Mouse (Mus musculus) lung, embryonic 16.5 days (tissue): ENCODE results near the gene Dnaja3. TPM values are rescaled to one million over a fixed set of nuclear protein-coding genes. Genes with fewer than 3 reads are reported as not detected.

Source experiments
- ATAC-seq: fragments of 200-750 bp; cut with Nextera tagmentation; 2 replicates; pipeline ENCODE4 v1.8.0; 2017; ENCODE audit warnings: low read depth, mild to moderate bottlenecking, moderate library complexity
- H3K27ac ChIP-seq: fragments of 300-500 bp; sonication (generic); 2 replicates; pipeline ENCODE4 v1.5.1; 2014; ENCODE audit warnings: mild to moderate bottlenecking, control low read depth, low read length
- H3K27me3 ChIP-seq: fragments of 300-500 bp; sonication (generic); 2 replicates; pipeline ENCODE4 v1.6.1; 2014; ENCODE audit warnings: low read depth, low read length, mixed read lengths; ENCODE audit not compliant: control insufficient read depth, insufficient read depth
- H3K36me3 ChIP-seq: fragments of 300-500 bp; sonication (generic); 2 replicates; pipeline ENCODE4 v1.6.1; 2014; ENCODE audit warnings: low read length; ENCODE audit not compliant: control insufficient read depth, insufficient read depth
- H3K4me1 ChIP-seq: fragments of 300-500 bp; sonication (generic); replicated peaks from 2 replicates; pipeline ENCODE4 v1.6.1; 2014; ENCODE audit warnings: low read length, mixed read lengths; ENCODE audit not compliant: control insufficient read depth, insufficient read depth
- H3K4me2 ChIP-seq: fragments of 300-500 bp; sonication (generic); 2 replicates; pipeline ENCODE4 v1.6.1; 2014; ENCODE audit warnings: low read depth, low read length, control low read depth
- H3K4me3 ChIP-seq: fragments of 300-500 bp; sonication (generic); 2 replicates; pipeline ENCODE4 v1.5.1; 2014; ENCODE audit warnings: mild to moderate bottlenecking, low read length, control low read depth
- H3K9ac ChIP-seq: fragments of 300-500 bp; sonication (generic); 2 replicates; pipeline ENCODE4 v1.6.1; 2014; ENCODE audit warnings: low read length, control low read depth
- H3K9me3 ChIP-seq: fragments of 300-500 bp; sonication (generic); 2 replicates; pipeline ENCODE4 v1.6.1; 2016; ENCODE audit warnings: low read length; ENCODE audit not compliant: control insufficient read depth
- WGBS: fragments of 180-500 bp; shearing (Covaris S2); extraction: QIAGEN DNeasy Blood & Tissue Kit; methylation state at CpG from one replicate; pipeline ENCODE4 v1.1.7; 2014; 5-methylcytosine and 5-hydroxymethylcytosine counted together
- polyA plus RNA-seq: library from polyadenylated mRNA; unstranded; fragments of >200 nt; fragmentation: Nextera tagmentation; extraction: Ambion mirVana; gene quantifications from 2 replicates; pipeline ENCODE4 v1.2.1, GENCODE M21; 2015

The Dnaja3 gene
- polyA plus RNA-seq, 1 experiment from 2014 or later, result 61.3 TPM

- H3K27me3 ChIP-seq, result no peaks in the 10 kb centered on the region
- H3K9ac ChIP-seq, result peak overlapping the region; percentile 11; the same call in 1 of the 2 replicates
- WGBS, result 47% methylated on average over 7 of the region's 7 CpGs
- peak overlapping the region; percentile 15; the same call in 1 of the 2 replicates for H3K4me3 ChIP-seq
- no peaks in the 10 kb centered on the region for H3K9me3 ChIP-seq
- H3K36me3 ChIP-seq, result no peaks in the 10 kb centered on the region
- H3K4me2 ChIP-seq, result peak overlapping the region; percentile 91; the same call in 1 of the 2 replicates
- H3K27ac ChIP-seq, result peak overlapping the region; percentile 93; the same call in 1 of the 2 replicates
- H3K4me1 ChIP-seq, result peaks cover 64% of the 10 kb centered on the region
- ATAC-seq, result no peak
Measured at GRCm38 (mm10) chr16:4597296-4597695, 42.5 kb upstream of the Dnaja3 start.

DNA sequence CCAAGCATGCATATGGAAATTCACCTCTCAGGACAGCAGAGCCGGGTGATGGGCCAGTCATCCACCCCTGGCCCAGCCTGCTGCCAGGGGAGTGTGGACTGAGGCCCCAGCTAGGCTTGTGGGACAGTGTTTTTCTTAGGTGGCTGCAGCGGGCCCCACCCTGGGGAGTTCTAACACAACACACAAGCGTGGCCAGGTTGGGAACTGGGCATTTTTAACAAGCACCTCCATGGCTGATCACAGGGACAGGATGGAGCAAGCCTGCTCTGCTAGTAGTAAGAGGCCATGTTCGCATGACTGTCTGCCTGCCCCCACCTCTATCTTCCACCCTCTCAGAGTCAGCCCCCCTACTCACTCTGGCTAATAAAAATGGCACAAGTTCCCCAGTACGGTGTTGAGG is 41.7 kb upstream of the Dnaja3 start:
- H3K9ac ChIP-seq, result peak overlapping the region; percentile 42; the same call in 1 of the 2 replicates
- H3K9me3 ChIP-seq, result no peaks in the 10 kb centered on the region
- peak overlapping the region; percentile 6; the same call in 1 of the 2 replicates for H3K27ac ChIP-seq
- 61% methylated on average over 5 of the region's 5 CpGs for WGBS
- no peak for ATAC-seq
- no peaks in the 10 kb centered on the region for H3K27me3 ChIP-seq
- H3K4me2 ChIP-seq, result no peak overlapping the region
- H3K4me1 ChIP-seq, result peaks cover 67% of the 10 kb centered on the region
- H3K36me3 ChIP-seq, result no peaks in the 10 kb centered on the region
- no peak overlapping the region for H3K4me3 ChIP-seq

- no peak for ATAC-seq
- H3K36me3 ChIP-seq, result no peaks in the 10 kb centered on the region
- peaks cover 71% of the 10 kb centered on the region for H3K4me1 ChIP-seq
- H3K9me3 ChIP-seq, result no peaks in the 10 kb centered on the region
- H3K9ac ChIP-seq, result no peak overlapping the region
- no peak overlapping the region for H3K27ac ChIP-seq
- H3K4me2 ChIP-seq, result no peak overlapping the region
- no peaks in the 10 kb centered on the region for H3K27me3 ChIP-seq
- 15% methylated on average over 6 of the region's 6 CpGs for WGBS
- H3K4me3 ChIP-seq, result no peak overlapping the region
Measured at GRCm38 (mm10) chr16:4598891-4599543, 40.8 kb upstream of the Dnaja3 start.

- Histone ChIP-seq H3K27ac (no peak overlapping the region), H3K9me3 (no peaks in the 10 kb centered on the region), H3K4me1 (peaks cover 77% of the 10 kb centered on the region), H3K36me3 (no peaks in the 10 kb centered on the region), H3K4me2 (no peak overlapping the region), H3K27me3 (no peaks in the 10 kb centered on the region), H3K9ac (no peak overlapping the region), H3K4me3 (no peak overlapping the region)
- 79% methylated on average over 3 of the region's 3 CpGs for WGBS
- no peak for ATAC-seq
Measured at GRCm38 (mm10) chr16:4599616-4600015, 40.2 kb upstream of the Dnaja3 start.

- no peak overlapping the region for H3K9ac ChIP-seq
- H3K4me3 ChIP-seq, result no peak overlapping the region
- H3K36me3 ChIP-seq, result no peaks in the 10 kb centered on the region
- no peak overlapping the region for H3K4me2 ChIP-seq
- no peak overlapping the region for H3K27ac ChIP-seq
- 74% methylated on average over 9 of the region's 9 CpGs for WGBS
- H3K27me3 ChIP-seq, result no peaks in the 10 kb centered on the region
- ATAC-seq, result no peak
- H3K9me3 ChIP-seq, result no peaks in the 10 kb centered on the region
- peaks cover 81% of the 10 kb centered on the region for H3K4me1 ChIP-seq
Measured at GRCm38 (mm10) chr16:4600701-4601310, 39.0 kb upstream of the Dnaja3 start.

DNA sequence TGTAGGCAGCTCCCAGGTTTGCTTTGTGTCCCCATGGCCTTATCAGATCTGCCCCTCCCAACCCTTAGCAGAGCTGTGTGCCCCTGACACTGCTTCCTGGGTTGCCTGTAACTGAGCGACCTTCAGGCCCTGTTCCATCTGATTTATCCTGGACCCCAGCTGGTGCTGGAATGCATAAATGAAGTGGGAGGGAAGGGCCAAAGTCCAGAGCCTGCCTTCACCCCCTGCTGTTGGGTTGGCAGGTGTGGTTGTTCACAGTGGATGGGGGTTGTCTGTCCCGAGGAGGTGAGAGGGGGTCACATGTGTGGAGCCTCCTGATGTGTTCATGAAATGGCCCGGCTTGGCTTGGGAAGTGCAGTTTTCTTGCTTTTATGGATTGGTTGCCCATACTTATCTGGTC is 37.6 kb upstream of the Dnaja3 start:
- H3K9me3 ChIP-seq, result no peaks in the 10 kb centered on the region
- H3K4me3 ChIP-seq, result no peak overlapping the region
- H3K4me2 ChIP-seq, result no peak overlapping the region
- H3K9ac ChIP-seq, result 0 out of 2 replicates have a peak overlapping the region, but pooled peaks have one; percentile 5
- H3K36me3 ChIP-seq, result no peaks in the 10 kb centered on the region
- H3K27me3 ChIP-seq, result no peaks in the 10 kb centered on the region
- peak overlapping the region; percentile 81 for H3K27ac ChIP-seq
- no peak for ATAC-seq
- WGBS, result 23% methylated on average over 3 of the region's 3 CpGs
- H3K4me1 ChIP-seq, result peaks cover 80% of the 10 kb centered on the region

DNA sequence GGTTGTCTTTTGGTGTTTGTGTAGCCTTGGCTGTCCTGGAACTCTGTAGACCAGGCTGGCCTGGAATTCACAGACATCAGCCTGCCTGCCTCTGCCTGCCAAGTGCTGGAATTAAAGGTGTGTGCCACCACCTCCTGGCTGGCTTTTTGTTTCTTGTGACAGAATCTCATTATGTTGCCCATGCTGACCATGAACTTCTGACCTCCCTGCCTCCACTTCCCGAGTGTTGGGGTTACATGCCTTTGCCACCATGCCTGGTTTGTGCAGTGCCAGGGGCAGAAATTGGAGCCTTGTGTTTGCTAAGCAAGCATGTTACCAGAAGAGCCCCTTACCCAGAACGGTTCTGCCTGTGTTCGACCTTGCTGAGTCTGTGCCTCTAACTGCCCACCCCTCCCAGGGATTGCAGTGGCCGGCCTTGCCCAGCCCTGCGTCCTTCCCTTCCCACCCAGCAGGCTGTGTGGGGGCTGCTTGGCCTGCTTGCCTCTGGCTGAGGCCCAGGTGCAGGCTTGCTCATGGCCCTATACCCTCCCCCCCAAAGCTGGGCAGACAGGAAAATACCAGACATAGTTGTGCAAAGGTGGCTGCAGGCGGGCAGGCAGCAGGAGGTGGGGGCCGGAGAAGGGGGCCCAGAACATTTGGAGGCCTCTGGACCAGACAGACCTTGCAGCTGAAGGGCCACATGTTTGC is 36.9 kb upstream of the Dnaja3 start:
- 25% methylated on average over 7 of the region's 7 CpGs for WGBS
- H3K9ac ChIP-seq, result peak overlapping the region; percentile 11; the same call in 1 of the 2 replicates
- no peak overlapping the region for H3K4me2 ChIP-seq
- peaks cover 80% of the 10 kb centered on the region for H3K4me1 ChIP-seq
- peak overlapping the region; percentile 81 for H3K27ac ChIP-seq
- peak; percentile 56 for ATAC-seq
- H3K9me3 ChIP-seq, result no peaks in the 10 kb centered on the region
- no peaks in the 10 kb centered on the region for H3K27me3 ChIP-seq
- no peak overlapping the region for H3K4me3 ChIP-seq
- H3K36me3 ChIP-seq, result no peaks in the 10 kb centered on the region

DNA sequence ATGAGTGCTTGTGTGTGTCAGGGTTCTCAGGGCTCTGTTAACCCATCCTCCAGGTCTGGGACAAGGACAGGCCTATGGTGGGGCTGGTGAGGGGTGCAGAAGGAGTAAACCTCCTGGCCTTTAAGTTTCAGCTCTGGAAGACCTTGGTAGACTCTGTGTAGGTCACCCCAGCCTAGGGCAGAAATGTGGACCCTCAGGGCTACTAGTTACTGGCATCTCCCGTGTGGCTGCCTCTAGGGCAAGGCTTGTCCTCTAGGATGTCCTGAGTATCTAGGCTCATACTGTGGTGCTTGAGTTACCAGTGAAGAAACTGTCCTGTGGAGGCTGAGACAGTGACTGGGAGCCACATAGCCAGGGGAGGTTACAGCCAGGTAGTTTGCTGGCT is 36.3 kb upstream of the Dnaja3 start:
- Histone ChIP-seq H3K9ac (peak overlapping the region; percentile 11; the same call in 1 of the 2 replicates), H3K4me3 (no peak overlapping the region), H3K36me3 (no peaks in the 10 kb centered on the region), H3K4me1 (peaks cover 80% of the 10 kb centered on the region), H3K27ac (peak overlapping the region; percentile 81), H3K4me2 (no peak overlapping the region), H3K27me3 (no peaks in the 10 kb centered on the region), H3K9me3 (no peaks in the 10 kb centered on the region)
- 24% methylated on average over 1 of the region's 1 CpGs for WGBS
- ATAC-seq, result no peak

DNA sequence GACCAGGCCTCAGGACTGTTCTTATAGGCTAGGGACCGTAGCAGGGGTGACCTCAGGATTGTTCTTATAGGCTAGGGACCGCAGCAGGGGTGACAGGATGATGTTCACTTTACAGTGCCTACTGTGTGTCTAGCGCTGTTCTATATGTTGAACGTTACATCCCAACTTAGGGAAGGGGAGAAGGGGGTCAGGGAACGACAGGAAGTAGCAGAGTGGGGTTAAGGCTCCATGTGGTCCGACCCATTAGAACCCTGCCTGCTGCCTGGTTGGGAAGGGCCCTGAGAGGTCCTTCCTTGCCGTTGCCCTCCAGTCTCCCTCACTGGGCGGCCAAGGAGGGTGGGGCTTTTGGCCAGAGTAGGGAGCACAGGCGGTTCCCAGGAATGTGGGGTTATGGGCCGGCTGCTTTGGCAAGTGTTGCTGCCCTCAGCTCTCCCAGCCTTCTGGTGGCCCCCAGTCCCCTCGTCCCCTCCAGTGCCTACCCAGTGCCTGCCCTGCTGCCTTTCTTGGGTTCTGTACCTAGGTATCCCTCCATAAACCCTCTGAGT is 35.4 kb upstream of the Dnaja3 start:
- no peak for ATAC-seq
- Histone ChIP-seq H3K9ac (peak overlapping the region; percentile 5), H3K27ac (peak overlapping the region; percentile 36; the same call in 1 of the 2 replicates), H3K27me3 (no peaks in the 10 kb centered on the region), H3K9me3 (no peaks in the 10 kb centered on the region), H3K4me1 (peaks cover 74% of the 10 kb centered on the region), H3K4me3 (no peak overlapping the region), H3K4me2 (no peak overlapping the region), H3K36me3 (no peaks in the 10 kb centered on the region)
- 49% methylated on average over 10 of the region's 11 CpGs for WGBS
